Mouse (Mus musculus) ovary, postnatal 36 days (tissue): ENCODE data around the gene Luc7l3.
A peak's percentile ranks its signal among the peaks of the same experiment; 100 is the strongest.

ENCODE experiments used
- DNase-seq: peaks from one replicate; pipeline ENCODE4 v3.0.0; 2022; ENCODE audit warnings: low spot score, mixed read lengths

The Luc7l3 gene

DNA sequence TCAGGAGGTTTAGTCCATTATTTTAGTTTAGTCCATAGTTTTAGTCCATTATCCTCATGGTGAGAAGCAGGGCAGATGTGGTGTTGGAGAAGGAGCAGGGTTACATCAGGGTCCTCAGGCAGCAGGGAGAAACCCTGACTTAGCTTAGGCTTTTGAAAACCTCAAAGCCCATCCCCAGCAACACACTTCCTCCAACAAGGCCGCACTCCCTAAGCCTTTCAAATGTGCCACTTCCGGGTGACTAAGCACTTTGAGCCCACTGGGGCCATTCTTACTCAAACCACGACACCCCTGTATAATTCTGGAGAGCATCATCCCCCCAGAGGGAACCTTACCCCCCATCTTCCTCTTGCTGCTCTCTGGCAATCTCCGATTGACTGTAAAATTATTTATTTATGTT is 62.0 kb downstream of the Luc7l3 start:
- DNase-seq, result no peak

DNA sequence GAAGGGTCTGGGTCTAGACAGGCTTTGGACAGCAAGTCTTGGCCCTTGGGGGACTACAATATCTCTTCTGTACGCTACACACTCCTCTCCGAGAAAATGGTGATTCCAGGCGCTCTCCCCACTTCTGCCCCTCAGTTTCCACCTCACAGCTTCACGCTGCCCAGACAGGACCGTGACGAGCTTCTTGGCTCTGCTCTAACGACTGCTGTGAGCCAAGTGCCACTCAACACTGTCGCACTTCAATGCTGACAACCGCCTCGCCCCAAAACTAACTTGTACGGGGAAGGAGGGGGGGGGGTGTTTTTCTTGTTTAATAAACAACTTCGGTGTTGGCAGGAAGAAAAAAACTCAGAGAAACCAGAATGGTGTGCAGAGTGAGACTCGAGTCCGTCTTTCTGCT is 63.8 kb downstream of the Luc7l3 start:
- DNase-seq, result no peak

DNA sequence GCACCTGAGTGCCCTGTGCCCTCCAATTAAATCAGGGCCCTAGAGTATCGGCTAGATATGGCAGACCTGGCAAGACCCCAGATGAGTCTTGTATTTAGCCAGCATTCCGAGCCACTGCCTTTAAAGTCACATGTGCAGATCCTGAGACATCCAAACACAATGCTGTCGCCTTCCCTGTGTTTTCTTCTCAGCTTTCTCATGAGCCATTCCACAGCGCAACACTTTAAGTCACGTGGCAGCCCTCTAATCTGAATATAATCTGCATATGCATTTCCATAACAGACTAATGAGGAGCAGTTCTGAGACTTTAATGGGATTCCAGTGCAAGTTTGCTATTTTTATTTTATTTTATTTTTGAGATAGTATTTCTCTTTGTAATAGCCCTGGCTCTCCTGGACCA is 66.1 kb downstream of the Luc7l3 start:
- DNase-seq, result no peak

DNA sequence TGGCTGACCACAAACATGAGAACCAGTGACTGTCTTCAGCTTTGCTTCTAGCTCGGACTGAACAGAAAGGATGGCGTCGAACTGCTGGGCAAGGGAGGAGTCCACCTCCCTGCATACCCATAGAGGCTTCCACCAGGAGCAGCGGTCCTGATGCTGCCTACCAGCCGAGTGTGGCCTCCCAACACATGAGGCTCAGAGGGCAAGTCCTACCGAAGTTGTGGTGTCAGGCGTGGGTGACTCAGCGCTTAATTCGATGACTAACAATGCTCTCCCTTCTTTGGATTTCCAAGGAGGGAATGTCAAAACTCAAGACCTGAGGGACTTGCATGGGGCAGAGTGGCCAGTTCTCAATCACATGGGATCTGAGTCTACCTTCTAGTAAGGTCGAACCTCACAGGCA is 68.1 kb downstream of the Luc7l3 start:
- no peak for DNase-seq

DNA sequence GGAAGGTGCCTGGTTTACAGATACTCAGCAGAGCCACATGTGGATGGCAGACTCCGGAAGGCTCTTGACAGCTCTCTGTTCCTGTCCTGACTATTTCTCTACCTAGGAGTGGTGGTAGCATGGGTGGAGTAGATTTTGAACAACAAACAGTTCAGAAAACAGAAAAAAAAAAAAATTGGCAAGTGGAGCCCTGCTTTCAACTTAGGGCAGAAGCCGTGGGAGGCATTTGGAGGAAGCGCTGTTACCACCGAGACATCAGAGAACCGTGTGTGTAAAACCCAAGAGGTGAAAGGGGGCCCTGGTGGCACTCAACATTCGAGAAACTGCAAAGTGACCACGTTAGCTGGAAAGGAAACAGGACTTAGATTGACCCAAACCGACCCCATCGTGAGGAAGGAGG is 68.6 kb downstream of the Luc7l3 start:
- no peak for DNase-seq

DNA sequence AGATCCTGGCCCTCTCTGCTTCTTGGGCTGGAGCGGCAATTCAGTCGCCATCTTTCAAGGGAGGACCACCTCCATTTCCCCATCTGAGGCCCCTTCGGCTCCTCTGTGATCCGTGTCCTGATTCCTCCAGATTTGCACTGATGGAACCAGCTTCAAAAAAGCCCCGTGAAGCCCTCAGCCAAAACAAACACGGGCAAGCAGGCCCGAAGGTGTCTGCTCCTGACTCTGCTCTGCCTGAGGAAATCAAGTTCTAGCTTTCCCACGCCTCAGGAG is 75.1 kb downstream of the Luc7l3 start:
- no peak for DNase-seq

DNA sequence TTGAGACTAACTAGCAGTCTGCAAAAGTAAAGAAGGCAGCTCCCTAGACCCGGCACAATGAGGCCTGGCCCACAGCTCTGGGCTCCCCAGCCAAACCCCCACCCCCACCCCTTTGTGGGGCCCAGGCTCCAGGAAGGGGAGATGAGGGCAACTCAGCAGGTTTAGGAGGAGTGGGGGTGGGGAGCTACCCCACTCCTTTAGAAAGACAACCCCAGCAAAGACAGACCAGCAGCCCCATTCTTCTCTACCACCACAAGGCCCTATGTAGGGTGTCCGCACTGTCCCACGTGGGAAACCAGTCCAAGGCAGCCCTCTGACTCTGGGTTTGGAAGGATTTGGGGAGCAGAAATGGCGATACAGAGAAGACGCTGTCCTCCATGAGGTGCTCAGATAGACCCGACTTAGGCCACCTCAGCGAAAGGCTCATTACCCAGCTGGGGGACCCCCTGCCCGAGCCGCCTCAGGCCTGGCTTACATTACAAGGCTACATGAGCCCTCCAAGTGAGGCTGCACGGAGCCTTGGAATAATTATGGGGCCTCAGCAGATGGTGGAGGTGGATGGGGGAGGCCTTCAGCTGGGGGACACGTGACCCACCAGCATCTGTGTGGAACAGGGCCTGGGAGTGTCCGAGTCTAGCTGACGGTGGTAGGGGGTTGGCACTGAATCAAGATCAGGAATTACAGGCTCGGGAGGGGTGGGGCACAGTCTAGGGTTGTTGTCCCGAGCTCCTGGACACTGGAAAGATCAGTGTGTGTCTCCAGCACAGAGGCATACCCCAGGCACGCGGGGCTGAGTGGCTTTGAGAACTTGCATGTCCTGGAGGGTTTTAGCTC is 75.6 kb downstream of the Luc7l3 start, which contains the start of gene Wfikkn2:
Gene Wfikkn2 (minus strand): TSS at position 51 of the 834 bp plus-strand sequence.
- DNase-seq, result no peak

DNA sequence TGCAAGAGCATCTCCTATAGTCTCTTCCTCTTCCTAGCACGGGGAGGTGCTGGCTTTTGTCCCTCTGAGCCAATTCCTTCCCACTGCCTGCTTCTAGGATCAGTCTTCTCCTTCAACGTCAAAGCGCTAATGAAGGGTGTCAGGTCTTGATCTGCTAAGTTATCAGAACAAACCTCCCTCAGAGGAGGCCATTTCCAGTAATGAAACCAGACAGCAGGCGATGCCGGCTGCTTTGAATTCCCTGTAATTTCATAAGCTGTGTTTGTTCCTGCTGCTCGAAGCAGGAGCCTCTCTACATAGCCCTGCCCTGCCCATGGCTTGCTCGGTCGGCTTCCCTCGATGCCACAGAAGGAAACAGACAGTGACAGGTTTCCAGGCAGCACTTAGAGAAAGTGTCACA is 77.4 kb downstream of the Luc7l3 start:
- no peak for DNase-seq

DNA sequence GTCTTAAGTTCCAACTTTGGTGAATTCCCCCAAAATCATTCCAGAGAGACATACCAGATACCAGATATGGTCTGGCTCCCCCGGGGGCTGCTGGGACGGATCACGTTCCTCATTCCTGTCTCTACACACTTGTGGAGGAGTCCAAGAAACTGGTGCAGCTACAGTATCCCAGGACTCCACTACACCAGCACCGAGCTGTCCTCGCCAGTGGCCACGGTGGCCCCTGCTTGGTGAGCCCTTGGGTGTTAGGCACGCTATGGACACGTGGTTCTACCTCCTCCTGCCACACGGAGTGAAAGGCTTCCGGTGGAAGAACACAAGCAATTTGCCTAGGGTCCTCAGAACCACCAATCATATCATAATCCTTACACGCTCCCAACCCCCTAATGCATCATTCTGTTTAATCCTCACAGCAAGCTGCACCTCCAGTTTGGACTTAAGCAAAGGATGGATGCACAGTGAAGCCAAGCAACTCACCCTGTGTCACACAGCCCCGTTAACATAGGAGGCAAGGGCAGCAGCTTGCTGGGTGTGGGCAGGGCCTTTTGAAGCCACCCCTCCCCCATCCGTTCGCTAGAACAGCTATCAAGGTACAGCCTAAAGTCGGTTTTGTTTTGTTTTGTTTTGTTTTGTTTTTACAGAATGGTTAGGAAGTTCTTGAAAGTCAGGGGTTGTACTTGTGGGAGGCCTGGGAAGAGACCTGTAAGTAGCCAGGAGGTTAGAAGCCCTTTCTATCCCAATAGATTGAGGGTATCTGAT is 78.2 kb downstream of the Luc7l3 start:
- no peak for DNase-seq

DNA sequence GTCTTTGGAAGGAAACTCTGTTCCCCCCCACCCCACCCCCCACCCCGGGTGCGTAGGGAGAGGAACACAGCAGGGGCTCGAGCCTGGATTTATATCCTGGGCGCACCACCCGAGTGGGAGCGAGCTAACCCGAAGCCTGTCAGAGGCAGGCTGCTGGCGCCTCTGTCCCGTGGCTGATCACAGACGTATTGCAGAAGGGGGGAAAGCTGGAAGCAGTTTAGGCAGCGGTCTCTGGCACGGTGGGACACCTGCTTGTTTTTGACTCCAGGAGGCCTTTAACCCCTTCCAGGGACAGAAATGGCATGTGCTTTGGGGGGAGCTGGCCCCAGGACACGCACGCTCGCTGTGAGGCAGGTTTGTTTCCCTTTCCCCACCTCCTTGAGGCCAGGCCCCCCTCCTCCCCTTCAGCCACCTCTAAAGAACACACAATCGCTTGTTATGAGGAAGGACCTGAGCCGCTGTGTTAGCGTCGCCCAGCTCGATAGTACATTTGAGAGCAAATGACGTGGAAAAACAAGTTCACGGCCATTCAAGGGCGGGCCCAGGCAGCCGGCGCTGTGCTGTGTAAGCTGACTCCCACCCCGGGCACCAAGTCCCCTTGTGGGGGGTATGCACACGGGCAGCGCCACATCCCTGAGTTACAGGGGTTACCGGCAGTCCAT is 78.9 kb downstream of the Luc7l3 start:
- peak; percentile 41 for DNase-seq

DNA sequence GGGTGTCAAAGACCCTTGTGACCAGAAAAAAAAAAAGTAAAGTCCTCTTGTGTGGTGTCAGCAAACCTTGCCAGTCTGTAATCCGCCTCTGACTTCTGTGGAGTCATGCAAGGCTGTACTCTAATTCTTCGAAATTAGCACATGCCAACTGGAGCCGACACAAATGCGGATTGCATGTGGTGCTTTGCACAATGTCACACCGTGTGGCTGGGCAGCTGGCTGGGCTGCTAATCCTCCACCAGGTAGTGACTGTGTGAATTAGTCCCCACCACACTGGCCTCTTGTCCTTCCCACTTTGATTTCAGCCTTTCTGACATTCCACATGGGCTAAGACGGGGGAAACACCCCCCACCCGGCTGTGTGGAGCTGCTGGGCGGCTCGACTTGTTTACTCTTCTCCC is 82.1 kb downstream of the Luc7l3 start:
- no peak for DNase-seq

DNA sequence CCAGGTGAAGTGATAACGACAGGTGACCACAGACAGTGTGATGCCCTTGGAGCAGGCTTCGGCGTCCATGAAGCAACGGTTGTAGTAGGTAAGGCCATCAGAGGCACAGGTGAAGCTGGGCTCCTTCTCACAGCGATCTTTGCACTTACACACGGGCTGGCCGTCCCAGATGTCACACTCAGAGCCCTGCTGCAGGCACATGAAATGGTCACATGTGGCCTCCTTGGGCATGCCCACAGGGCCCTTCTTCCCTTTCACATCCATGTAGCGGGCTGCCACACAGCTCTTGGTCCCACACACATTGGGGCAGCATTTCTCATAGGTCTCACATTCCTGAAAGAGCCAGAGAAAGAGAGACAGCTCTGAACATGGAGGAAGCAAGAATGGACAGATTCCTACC is 83.0 kb downstream of the Luc7l3 start:
- DNase-seq, result no peak
